Mouse (Mus musculus) inflammation-experienced regulatory T-cells, adult 16 weeks (primary cell): ENCODE measurements around the gene Ttll13. TPM values are rescaled to one million over a fixed set of nuclear protein-coding genes. Genes with fewer than 3 reads are reported as not detected.

Source experiments
- polyA plus RNA-seq: library from polyadenylated mRNA; unstranded; fragments of 100-300 nt; shearing (Covaris generic); gene quantifications from one replicate; pipeline ENCODE4 v1.2.1, GENCODE M21; 2017

Gene Ttll13
- not detected for polyA plus RNA-seq

GRCm38 (mm10) chr7:80246148-80246721 lies at the start of gene Ttll13:
Gene Ttll13, plus strand, starts transcription at chr7:80246376.

DNA sequence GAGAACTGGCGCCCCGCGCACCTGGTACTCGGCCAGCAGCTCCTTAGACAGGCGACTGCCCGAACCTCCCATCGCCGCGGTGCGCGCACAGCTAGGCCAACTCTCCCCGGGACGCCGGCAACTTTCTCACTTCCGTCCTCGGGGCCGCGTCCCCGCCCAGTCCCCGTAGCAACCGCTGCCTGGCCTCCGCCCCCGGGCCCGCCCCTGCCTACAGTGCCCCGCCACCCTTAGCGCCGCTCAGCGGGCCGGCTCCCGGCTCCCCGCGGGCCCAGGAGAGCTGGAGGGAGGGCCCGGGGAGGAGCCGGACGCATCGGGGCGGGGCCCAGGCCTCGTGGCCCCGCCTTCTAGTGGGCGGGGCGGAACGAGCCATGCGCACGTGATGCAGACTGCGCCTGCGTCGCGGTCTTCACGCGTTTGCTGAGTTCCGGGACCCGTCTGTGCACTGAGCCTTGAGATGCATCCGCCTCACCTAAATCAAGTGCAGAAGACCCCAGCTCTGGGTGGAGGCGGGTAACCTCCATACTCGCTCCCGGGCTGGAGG lies 13.6 kb upstream of the Ttll13 start, which contains the start of the genes Cib1 and Gdpgp1:
TSS of gene Cib1 (minus strand) at position 325 of the 541 bp plus-strand sequence.
TSS of gene Gdpgp1 (plus strand) at position 377 of the 541 bp plus-strand sequence.

GRCm38 (mm10) chr7:80260625-80261371 lies 14.6 kb downstream of the Ttll13 start, which contains the start of gene Ngrn:
Gene Ngrn, plus strand, starts transcription at chr7:80261215.

DNA sequence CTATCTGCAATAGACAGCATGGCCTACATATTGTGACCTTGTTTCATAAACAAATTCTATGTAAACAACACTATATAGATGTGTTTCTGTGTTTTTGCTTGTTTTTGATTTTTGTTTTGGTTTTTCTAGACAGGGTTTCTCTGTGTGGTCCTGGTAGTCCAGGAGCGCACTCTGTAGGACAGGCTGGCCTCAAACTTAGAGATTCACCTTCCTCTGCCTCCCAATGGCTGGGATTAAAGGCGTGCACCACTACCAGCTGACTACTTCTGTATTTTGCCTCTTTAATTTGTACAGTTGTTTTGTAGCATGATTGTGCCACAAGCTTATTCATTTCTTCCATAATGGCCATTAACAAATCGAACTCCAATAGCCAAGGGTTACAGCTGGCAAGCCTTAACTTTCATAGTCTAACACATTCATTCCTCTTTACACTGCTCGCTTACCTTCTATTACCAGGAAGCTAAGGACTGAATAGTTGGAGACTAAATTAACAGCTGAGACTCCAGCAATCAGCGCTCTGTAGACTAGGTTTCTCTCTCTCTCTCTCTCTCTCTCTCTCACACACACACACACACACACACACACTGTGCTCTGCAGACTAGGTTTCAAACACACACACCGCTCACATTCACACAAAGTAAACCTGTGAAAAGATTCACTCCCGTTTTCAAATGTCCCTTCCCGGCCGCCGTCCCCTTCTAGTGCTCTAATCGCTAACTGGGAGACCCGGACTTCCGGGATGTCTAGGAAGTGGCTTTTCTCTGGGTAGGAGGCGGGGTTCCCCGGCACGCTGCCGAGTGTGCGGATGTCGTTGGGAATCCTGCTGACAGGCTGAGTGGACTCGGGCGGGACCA lies 22.9 kb downstream of the Ttll13 start, which contains the start of gene Vps33b:
TSS of gene Vps33b (plus strand) at position 753 of the 854 bp plus-strand sequence.

GRCm38 (mm10) chr7:80294062-80294763 lies 48.0 kb downstream of the Ttll13 start, which contains the start of gene Prc1:
Gene Prc1, plus strand, starts transcription at chr7:80294450.

Other genes with a start within 250 kb of the Ttll13 start
- gene Zfp710, start 221.6 kb upstream of the Ttll13 start, polyA plus RNA-seq: 3.4 TPM
- 52.6 TPM for gene Idh2, start 131.0 kb upstream of the Ttll13 start, polyA plus RNA-seq
- 10.4 TPM for gene Sema4b, start 59.5 kb upstream of the Ttll13 start, polyA plus RNA-seq
- 176 TPM for gene Cib1, start 13.6 kb upstream of the Ttll13 start, polyA plus RNA-seq
- 12.7 TPM for gene Gdpgp1, start 13.5 kb upstream of the Ttll13 start, polyA plus RNA-seq
- gene Ngrn, start 14.8 kb downstream of the Ttll13 start, polyA plus RNA-seq: 66.5 TPM
- 43.5 TPM for gene Vps33b, start 23.3 kb downstream of the Ttll13 start, polyA plus RNA-seq
- 13.7 TPM for gene Prc1, start 48.1 kb downstream of the Ttll13 start, polyA plus RNA-seq
- 36.3 TPM for gene Rccd1, start 78.1 kb downstream of the Ttll13 start, polyA plus RNA-seq
- gene Unc45a, start 94.6 kb downstream of the Ttll13 start, polyA plus RNA-seq: 110 TPM
- gene Hddc3, start 96.7 kb downstream of the Ttll13 start, polyA plus RNA-seq: 10.2 TPM
- 14.5 TPM for gene Man2a2, start 125.0 kb downstream of the Ttll13 start, polyA plus RNA-seq
- gene Fes, start 141.6 kb downstream of the Ttll13 start, polyA plus RNA-seq: 1.3 TPM
- 4.7 TPM for gene Furin, start 159.1 kb downstream of the Ttll13 start, polyA plus RNA-seq